Mouse (Mus musculus): ENCODE measurements around the gene Oxct2b.
"Not testable (repeated sequence)": the region's sequence is repeated elsewhere in the genome, so short reads cannot be mapped to it uniquely, and the experiment has no call there.

Oxct2b gene

GRCm38 (mm10) chr4:123116011-123116410, at the start of gene Oxct2b:
Oxct2b (plus strand) TSS chr4:123116266.
- DNase-seq (ENCODE audit: low spot score), result no peak

- no peak for DNase-seq (ENCODE audit: low spot score)
Measured at GRCm38 (mm10) chr4:123068646-123069045, 47.4 kb upstream of the Oxct2b start.

GRCm38 (mm10) chr4:123071266-123071966, 44.6 kb upstream of the Oxct2b start:
- peak; percentile 38 for DNase-seq (ENCODE audit: low spot score)

GRCm38 (mm10) chr4:123076928-123077327, 39.1 kb upstream of the Oxct2b start:
- no peak for DNase-seq (ENCODE audit: low spot score)

- no peak for DNase-seq (ENCODE audit: low spot score)
Measured at GRCm38 (mm10) chr4:123078231-123078630, 37.8 kb upstream of the Oxct2b start.

GRCm38 (mm10) chr4:123080791-123081190, 35.3 kb upstream of the Oxct2b start:
- DNase-seq (ENCODE audit: low spot score), result no peak

GRCm38 (mm10) chr4:123082283-123083163, 33.5 kb upstream of the Oxct2b start:
- DNase-seq (ENCODE audit: low spot score), result peak; percentile 38

GRCm38 (mm10) chr4:123083323-123083902, 32.7 kb upstream of the Oxct2b start:
- no peak for DNase-seq (ENCODE audit: low spot score)

GRCm38 (mm10) chr4:123085290-123085689, 30.8 kb upstream of the Oxct2b start:
- no peak for DNase-seq (ENCODE audit: low spot score)

GRCm38 (mm10) chr4:123086381-123086780, 29.7 kb upstream of the Oxct2b start:
- DNase-seq (ENCODE audit: low spot score), result no peak

GRCm38 (mm10) chr4:123092621-123093020, 23.4 kb upstream of the Oxct2b start:
- DNase-seq (ENCODE audit: low spot score), result peak; percentile 5

- DNase-seq (ENCODE audit: low spot score), result peak; percentile 51
Measured at GRCm38 (mm10) chr4:123093064-123093776, 22.8 kb upstream of the Oxct2b start.

- DNase-seq (ENCODE audit: low spot score), result no peak
Measured at GRCm38 (mm10) chr4:123093869-123094268, 22.2 kb upstream of the Oxct2b start.

GRCm38 (mm10) chr4:123104651-123105450, 11.2 kb upstream of the Oxct2b start, which contains the start of gene Bmp8b:
Bmp8b (plus strand) TSS chr4:123105165.
- peak; percentile 4 for DNase-seq (ENCODE audit: low spot score)

GRCm38 (mm10) chr4:123105451-123105790, 10.6 kb upstream of the Oxct2b start:
- no peak for DNase-seq (ENCODE audit: low spot score)

- not testable (repeated sequence) for DNase-seq (ENCODE audit: low spot score)
Measured at GRCm38 (mm10) chr4:123105929-123106328, 10.1 kb upstream of the Oxct2b start.

- DNase-seq (ENCODE audit: low spot score), result no peak
Measured at GRCm38 (mm10) chr4:123106864-123107263, 9.2 kb upstream of the Oxct2b start.

- DNase-seq (ENCODE audit: low spot score), result no peak
Measured at GRCm38 (mm10) chr4:123108056-123108455, 8.0 kb upstream of the Oxct2b start.

- no peak for DNase-seq (ENCODE audit: low spot score)
Measured at GRCm38 (mm10) chr4:123110751-123111150, 5.3 kb upstream of the Oxct2b start.

- not testable (repeated sequence) for DNase-seq (ENCODE audit: low spot score)
Measured at GRCm38 (mm10) chr4:123111275-123111983, 4.6 kb upstream of the Oxct2b start.

All from yolk sac, embryonic 10.5 days (tissue).